In the genomic region with DNA sequence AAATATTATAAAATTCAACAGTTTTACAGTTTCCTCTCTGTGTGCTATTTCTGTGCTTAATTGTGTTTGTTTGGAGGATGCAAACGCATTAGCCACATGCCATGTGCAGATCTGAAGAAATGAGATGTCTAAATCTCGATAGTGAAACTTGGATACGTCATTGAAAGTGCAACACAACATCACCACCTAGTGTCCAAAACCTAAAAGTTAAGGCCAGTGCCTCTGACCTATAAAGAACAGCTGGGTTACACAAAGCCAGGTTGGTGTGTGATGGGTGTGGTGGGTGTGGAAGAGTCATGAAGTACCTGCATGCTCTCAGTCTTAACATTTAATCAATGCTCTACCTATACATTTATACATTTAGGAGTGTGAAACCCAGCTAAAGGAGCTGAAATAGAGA, we compare ENCODE assay signal across 8 mouse cellular contexts.
DNase-seq lines count a peak whose midpoint lies in the region; ATAC-seq and TF ChIP-seq lines count a peak whose summit lies in the region.

No protein-coding gene starts in this region.

- H3K36me3 ChIP-seq in forebrain, postnatal 0 days (ENCODE audit: insufficient read depth) = no peaks in the 10 kb centered on the region
- no peaks in the 10 kb centered on the region for H3K36me3 ChIP-seq in forebrain, embryonic 11.5 days (ENCODE audit: control insufficient read depth, insufficient read depth, low read length)
- H3K36me3 ChIP-seq in hindbrain, embryonic 10.5 days = no peaks in the 10 kb centered on the region

- 29% methylated on average over 3 of the region's 3 CpGs for WGBS in forebrain, postnatal 0 days
- 41% methylated on average over 3 of the region's 3 CpGs for whole genome bisulfite sequencing in forebrain, embryonic 11.5 days
- WGBS in hindbrain, embryonic 10.5 days = 37% methylated on average over 3 of the region's 3 CpGs

- no peak overlapping the region for H3K4me3 ChIP-seq in forebrain, postnatal 0 days (ENCODE audit: low read depth, low read length)
- no peak overlapping the region for H3K4me3 ChIP-seq in forebrain, embryonic 11.5 days (ENCODE audit: low read depth, low read length)
- no peak overlapping the region for H3K4me3 ChIP-seq in hindbrain, embryonic 10.5 days

- H3K4me1 ChIP-seq in forebrain, postnatal 0 days (ENCODE audit: insufficient read depth) = 0 out of 2 replicates have a peak, but pooled peaks cover 3% of the 10 kb centered on the region
- no peaks in the 10 kb centered on the region for H3K4me1 ChIP-seq in forebrain, embryonic 11.5 days (replicated peaks; ENCODE audit: control insufficient read depth, insufficient read depth, low read length)
- H3K4me1 ChIP-seq in hindbrain, embryonic 10.5 days (replicated peaks) = 0 out of 2 replicates have a peak, but pooled peaks cover 3% of the 10 kb centered on the region

- TF ChIP-seq CTCF in forebrain, postnatal 0 days (IDR thresholded peaks at IDR 0.05; ENCODE audit: low read depth) = peak; percentile 44; the same call in 1 of the 2 replicates

- ATAC-seq in forebrain, postnatal 0 days = no peak
- ATAC-seq in forebrain, embryonic 11.5 days (replicated peaks; ENCODE audit: low FRiP score) = no peak

- no peak overlapping the region for H3K27ac ChIP-seq in forebrain, postnatal 0 days (ENCODE audit: low read depth, low read length)
- no peak overlapping the region for H3K27ac ChIP-seq in forebrain, embryonic 11.5 days (ENCODE audit: low read depth, low read length)
- H3K27ac ChIP-seq in hindbrain, embryonic 10.5 days = no peak overlapping the region

- peak; percentile 17 for DNase-seq in forebrain, postnatal 0 days
- no peak for DNase-seq in forebrain, embryonic 11.5 days (ENCODE audit: low spot score)
- peak; percentile 7 for DNase-seq in ovary, postnatal 14 days (ENCODE audit: low spot score)
- no peak for DNase-seq in ovary, postnatal 10 days (ENCODE audit: low spot score)
- peak; percentile 26 for DNase-seq in heart, adult 8-10 months (ENCODE audit: low spot score)
- peak; percentile 10 for DNase-seq in left cerebral cortex, adult 8-10 months (ENCODE audit: low spot score in 2 of 2)
- DNase-seq in natural killer cell, adult 2 months (ENCODE audit: low spot score in 2 of 2) = no peak
- DNase-seq in hindbrain, embryonic 10.5 days (ENCODE audit: low spot score) = no peak

- H3K4me2 ChIP-seq in forebrain, postnatal 0 days (ENCODE audit: low read depth) = no peak overlapping the region
- no peak overlapping the region for H3K4me2 ChIP-seq in forebrain, embryonic 11.5 days (ENCODE audit: low read depth, low read length, severe bottlenecking)

- no peak overlapping the region for H3K9ac ChIP-seq in forebrain, postnatal 0 days
- H3K9ac ChIP-seq in forebrain, embryonic 11.5 days (ENCODE audit: low read length) = no peak overlapping the region

- H3K9me3 ChIP-seq in forebrain, postnatal 0 days (ENCODE audit: low read length) = no peaks in the 10 kb centered on the region
- no peaks in the 10 kb centered on the region for H3K9me3 ChIP-seq in forebrain, embryonic 11.5 days (ENCODE audit: control insufficient read depth, low read length)
- H3K9me3 ChIP-seq in hindbrain, embryonic 10.5 days = no peaks in the 10 kb centered on the region

- no peaks in the 10 kb centered on the region for H3K27me3 ChIP-seq in forebrain, postnatal 0 days (ENCODE audit: insufficient read depth, low read length)
- H3K27me3 ChIP-seq in forebrain, embryonic 11.5 days (ENCODE audit: control insufficient read depth, insufficient read depth, low read length) = peaks cover 4% of the 10 kb centered on the region
- no peaks in the 10 kb centered on the region for H3K27me3 ChIP-seq in hindbrain, embryonic 10.5 days (ENCODE audit: insufficient read depth, poor library complexity, severe bottlenecking)

Comparison
In these comparisons a context has a peak if more than half of its experiments do, and no peak if none do; other contexts are left out.
1. DNase-seq: peak in forebrain, postnatal 0 days (single experiment), ovary, postnatal 14 days (single experiment), heart, adult 8-10 months (single experiment) and left cerebral cortex, adult 8-10 months (2 of 2); none in forebrain, embryonic 11.5 days (single experiment), ovary, postnatal 10 days (single experiment), natural killer cell, adult 2 months (0 of 2) and hindbrain, embryonic 10.5 days (single experiment).